Mouse (Mus musculus): ENCODE data around the gene Sash1. TPM values are rescaled to one million over a fixed set of nuclear protein-coding genes. Genes with fewer than 3 reads are reported as not detected.

Sash1 gene
- total RNA-seq (2015; ENCODE audit: low replicate concordance) = 0.38 and 2.1 TPM in 2 replicates
- total RNA-seq (2017; ENCODE audit: low replicate concordance) = 1.3 and 1.6 TPM in 2 replicates

DNA sequence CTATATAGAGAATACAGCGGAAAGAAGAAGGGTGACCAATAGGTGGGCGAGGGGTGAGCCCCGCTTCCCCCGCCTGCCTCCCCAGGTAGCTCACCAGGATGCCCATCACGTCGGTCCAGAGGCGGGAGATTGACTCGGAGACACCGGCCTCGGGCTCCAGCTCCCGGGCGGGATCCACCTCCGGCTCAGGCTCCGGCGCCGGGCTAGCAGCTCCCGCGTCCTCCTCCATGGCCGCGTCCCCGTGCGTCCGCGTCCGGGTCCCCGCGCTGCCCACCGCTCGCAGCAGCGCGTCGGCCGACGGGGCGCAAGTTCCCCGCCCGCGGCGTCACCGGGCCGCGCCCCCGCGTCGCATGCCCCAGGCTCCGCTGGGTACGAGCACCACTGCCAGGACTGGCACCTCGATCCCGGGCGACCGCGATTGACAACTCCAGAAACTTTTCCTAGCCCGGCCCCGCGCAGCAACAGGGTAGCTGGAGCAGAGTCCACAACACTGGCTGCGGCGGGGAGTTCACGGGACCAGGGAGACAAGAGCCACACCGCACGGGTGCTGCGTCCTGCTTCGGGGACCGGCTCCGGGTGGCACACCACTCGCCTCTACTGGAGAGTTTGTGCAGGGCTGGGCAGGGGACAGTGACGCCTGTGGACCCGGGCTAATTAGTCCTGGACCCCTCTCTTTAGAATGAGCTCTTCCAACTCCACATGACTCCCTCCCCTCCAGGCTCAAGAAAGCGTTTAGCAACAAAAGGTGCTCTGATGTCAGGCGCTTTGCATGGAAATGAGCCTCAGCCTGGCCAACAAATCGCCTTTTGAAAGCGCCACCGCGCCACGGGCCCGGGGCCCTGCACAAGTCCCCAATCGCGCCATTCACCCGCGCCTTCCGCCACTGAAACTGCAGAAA, at the start of gene Sash1:
TSS of gene Sash1 (minus strand) at position 441 of the 898 bp plus-strand sequence.
- no peak for ATAC-seq (replicated peaks; ENCODE audit: low FRiP score, poor library complexity, severe bottlenecking)

GRCm38 (mm10) chr10:8935601-8936000, 49.7 kb upstream of the Sash1 start:
- no peak for ATAC-seq (replicated peaks; ENCODE audit: low FRiP score, poor library complexity, severe bottlenecking)

DNA sequence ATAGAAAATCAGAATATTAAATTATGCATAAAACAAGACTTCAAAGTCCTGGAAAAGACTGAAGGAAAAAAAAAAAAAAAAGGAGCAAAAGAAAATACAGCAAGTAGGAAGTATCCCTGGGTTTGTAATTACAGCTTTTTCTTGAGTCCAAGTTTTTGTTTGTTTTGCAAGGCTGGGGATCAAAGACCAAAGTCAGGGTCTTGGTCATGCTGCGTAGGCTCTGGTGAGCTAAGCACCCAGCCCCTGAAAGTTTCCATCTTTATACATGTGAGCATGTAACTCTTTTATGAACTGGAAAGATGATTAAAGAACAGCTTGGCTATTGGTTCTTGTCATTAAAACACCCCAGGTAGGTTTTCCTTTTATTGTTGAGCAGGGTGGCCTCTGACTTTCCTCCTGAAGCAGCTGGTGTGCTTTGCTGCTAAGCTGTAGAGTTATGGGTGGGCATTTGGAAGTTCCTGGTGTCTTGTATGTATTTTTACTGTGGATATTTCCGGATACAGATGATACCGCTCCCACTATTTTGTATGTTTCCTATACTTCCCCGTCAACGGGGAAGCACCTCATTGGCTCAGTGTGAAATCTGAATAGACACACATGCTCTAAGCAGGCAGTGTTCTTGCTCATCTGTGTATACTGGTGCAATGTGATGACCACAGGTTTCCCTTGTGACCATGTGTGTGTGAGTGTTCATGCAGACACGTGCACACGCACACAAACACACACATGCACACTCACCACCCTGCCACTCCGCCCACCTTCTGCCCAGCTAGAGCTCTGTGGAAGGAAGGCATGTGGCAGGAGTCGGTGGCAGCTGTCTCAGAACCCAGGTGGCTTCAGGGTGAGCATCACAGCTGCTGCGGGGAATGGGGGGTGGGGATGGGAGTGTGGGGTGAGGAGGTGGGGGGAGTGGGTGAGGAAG, 47.8 kb upstream of the Sash1 start:
- no peak for ATAC-seq (replicated peaks; ENCODE audit: low FRiP score, poor library complexity, severe bottlenecking)

GRCm38 (mm10) chr10:8931548-8932240, 45.8 kb upstream of the Sash1 start:
- ATAC-seq (replicated peaks; ENCODE audit: low FRiP score, poor library complexity, severe bottlenecking) = no peak

GRCm38 (mm10) chr10:8930672-8931071, 44.8 kb upstream of the Sash1 start:
- no peak for ATAC-seq (replicated peaks; ENCODE audit: low FRiP score, poor library complexity, severe bottlenecking)

- no peak for ATAC-seq (replicated peaks; ENCODE audit: low FRiP score, poor library complexity, severe bottlenecking)
These were observed 43.1 kb upstream of the Sash1 start for GRCm38 (mm10) chr10:8928775-8929647.

- no peak for ATAC-seq (replicated peaks; ENCODE audit: low FRiP score, poor library complexity, severe bottlenecking)
These were observed 42.4 kb upstream of the Sash1 start for GRCm38 (mm10) chr10:8928261-8928660.

DNA sequence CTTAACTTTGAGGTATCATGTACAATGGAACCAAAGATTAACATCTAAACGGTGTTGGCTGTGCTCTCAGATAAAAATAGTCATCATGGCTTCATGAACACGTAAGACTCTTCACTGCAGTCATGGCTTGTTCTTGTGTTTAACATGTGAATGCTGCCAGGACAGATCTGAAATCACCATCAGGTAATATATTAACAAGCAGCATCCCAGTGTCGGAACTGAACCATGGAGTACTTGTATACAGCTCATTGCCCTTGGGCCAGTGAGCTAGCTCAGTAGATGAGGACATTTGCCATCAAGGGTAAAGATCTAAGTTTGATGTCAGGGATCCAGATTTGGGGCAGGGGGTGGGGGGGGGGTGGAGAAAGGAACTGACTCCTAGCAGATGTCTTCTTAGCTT, 41.0 kb upstream of the Sash1 start:
- ATAC-seq (replicated peaks; ENCODE audit: low FRiP score, poor library complexity, severe bottlenecking) = no peak

DNA sequence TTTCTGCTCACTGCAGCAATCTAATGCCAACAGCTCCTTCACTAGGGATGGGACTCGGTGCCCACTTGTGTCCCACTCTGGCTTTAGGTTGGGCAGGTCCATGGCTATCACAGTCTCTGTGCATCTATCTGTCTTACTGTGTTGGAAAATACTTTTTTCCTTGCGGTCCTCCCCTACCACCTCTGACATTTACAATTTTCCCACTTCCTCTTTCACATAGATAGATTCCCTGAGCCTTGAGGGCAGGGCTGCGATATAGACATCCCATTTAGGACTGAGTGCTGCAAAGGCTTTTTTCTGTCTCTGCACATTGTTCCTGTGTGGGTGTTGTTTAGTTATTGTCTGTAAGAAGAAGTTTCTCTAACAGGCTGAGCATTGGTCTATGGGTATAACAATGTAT, 40.4 kb upstream of the Sash1 start:
- no peak for ATAC-seq (replicated peaks; ENCODE audit: low FRiP score, poor library complexity, severe bottlenecking)

GRCm38 (mm10) chr10:8925299-8925698, 39.4 kb upstream of the Sash1 start:
- no peak for ATAC-seq (replicated peaks; ENCODE audit: low FRiP score, poor library complexity, severe bottlenecking)

DNA sequence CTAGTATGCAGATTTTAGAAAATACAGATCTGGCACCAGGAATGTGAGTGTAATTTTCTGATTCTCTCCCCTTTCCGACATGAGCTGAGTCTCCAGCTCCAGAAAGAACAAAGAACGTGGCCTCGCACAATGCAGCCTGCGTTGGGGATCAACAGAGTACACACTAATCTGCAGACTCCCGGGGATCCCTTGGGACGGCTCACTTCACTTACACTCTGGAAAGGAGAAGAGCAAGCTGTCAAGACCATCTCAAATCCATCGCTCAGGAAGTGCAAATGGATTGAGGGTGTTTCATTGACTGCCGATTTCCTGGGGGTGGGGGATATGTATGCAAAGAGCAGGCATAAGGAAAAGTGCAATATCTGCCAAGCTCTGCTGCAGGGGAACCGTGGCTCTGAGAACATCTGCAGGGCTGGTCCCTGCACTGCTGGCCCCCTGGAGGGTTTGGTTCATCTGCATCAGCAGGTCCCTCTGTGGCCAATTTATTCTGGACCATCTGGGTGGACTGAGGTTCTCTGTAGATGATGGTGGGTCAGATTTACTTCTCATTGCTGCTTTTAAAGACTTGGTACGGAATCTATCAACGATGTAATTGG, 35.3 kb upstream of the Sash1 start:
- no peak for ATAC-seq (replicated peaks; ENCODE audit: low FRiP score, poor library complexity, severe bottlenecking)

DNA sequence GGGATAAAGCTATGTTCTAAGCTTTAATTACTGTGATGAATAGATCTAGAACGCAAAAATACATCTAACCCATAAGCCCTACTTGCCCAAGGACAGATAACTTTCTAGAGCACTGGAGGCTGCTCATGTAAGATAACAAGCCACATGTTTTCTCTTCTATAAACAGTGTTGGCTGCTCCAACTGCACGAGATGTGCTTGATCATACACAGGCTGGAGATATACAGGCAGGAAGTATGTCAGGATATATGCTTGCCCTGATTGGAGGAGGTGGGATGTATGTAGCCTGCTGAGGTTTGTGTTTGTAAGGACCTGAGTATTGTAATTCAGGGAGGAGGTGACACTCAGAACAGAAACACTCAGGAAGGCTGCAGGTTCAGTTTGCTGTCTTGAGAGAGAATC, 31.9 kb upstream of the Sash1 start:
- ATAC-seq (replicated peaks; ENCODE audit: low FRiP score, poor library complexity, severe bottlenecking) = no peak

GRCm38 (mm10) chr10:8917350-8917749, 31.5 kb upstream of the Sash1 start:
- no peak for ATAC-seq (replicated peaks; ENCODE audit: low FRiP score, poor library complexity, severe bottlenecking)

- no peak for ATAC-seq (replicated peaks; ENCODE audit: low FRiP score, poor library complexity, severe bottlenecking)
These were observed 29.9 kb upstream of the Sash1 start for GRCm38 (mm10) chr10:8915755-8916154.

DNA sequence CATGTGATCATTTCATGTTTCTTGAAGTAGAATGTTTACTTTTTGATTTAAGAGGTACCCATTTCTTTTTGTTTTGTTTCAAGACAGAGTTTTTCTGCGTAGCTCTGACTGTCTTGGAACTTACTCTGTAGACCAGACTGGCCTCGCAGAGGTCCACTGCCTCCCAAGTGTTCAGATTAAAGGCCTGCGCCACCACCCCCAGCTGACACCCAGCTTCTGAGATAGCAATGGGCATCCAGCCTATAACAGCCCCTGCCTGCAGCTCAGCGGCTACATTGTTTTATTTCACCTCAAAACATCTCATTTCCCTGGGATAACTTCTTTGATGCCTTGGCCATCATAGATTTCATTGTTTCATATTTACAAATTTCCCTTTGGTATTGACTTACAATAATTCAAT, 28.0 kb upstream of the Sash1 start:
- ATAC-seq (replicated peaks; ENCODE audit: low FRiP score, poor library complexity, severe bottlenecking) = no peak

- ATAC-seq (replicated peaks; ENCODE audit: low FRiP score, poor library complexity, severe bottlenecking) = no peak
These were observed 26.9 kb upstream of the Sash1 start for GRCm38 (mm10) chr10:8912706-8913275.

DNA sequence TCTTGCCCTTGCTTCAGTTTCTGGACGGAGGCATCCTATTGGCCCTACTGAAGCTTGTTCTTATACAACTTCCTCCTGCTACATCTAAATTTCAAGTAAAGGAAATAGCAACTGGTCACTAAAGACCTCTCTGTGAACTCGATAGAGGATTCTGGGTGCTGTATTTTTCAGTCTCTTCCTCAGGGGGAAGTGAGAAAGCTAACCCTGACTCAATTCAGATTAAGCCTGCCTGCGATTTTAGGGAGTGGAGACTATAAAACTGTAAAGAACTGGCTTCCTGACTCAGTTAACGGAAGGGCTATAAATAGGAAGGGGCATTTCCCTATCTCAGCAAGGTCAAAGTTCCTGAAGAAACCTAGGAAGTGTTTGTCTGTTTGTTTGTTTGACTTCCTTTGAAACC, 26.3 kb upstream of the Sash1 start:
- ATAC-seq (replicated peaks; ENCODE audit: low FRiP score, poor library complexity, severe bottlenecking) = no peak

DNA sequence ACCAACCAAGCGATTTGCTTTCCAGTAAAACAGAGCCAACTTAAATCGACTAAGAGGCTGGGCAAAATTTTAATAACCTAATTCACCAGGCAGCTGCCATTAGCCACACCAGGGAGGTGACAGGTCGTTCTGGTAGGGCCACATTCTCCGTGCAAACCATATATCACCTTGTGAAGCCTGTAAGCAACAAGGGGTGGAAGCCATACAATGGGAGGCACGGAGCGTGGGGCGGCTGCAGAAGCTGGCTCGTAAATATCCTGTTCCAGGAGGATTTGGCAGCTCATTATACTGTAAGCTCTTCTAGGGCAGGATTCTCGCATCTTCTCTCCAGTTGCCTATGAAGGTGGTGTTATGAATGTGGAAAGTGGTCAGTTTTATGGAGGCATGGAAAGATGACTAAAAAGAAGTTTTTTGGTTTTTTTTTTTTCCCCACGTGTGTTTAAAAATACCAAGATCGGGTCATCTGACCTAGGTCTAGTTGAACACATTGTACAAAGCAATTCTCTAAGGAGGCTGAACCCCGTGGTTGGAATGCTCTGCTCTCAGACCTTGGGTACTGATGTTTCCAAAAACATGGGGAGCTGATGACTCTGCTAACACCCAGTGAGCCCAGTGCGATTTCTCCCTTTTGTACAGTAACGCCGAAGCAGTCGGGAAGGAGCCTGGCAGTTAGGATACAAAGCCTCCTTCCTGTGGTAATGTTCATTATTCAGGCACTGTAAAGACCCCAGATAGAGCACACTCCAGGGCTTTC, 24.5 kb upstream of the Sash1 start:
- no peak for ATAC-seq (replicated peaks; ENCODE audit: low FRiP score, poor library complexity, severe bottlenecking)

All from erythroblast, adult 5-6 weeks (primary cell).